Mouse (Mus musculus): ENCODE data around the gene Fras1. TPM values are rescaled to one million over a fixed set of nuclear protein-coding genes. Genes with fewer than 3 reads are reported as not detected.

Fras1 gene
- polyA plus RNA-seq, 1 experiment from 2014 or later: 43.9 TPM

DNA sequence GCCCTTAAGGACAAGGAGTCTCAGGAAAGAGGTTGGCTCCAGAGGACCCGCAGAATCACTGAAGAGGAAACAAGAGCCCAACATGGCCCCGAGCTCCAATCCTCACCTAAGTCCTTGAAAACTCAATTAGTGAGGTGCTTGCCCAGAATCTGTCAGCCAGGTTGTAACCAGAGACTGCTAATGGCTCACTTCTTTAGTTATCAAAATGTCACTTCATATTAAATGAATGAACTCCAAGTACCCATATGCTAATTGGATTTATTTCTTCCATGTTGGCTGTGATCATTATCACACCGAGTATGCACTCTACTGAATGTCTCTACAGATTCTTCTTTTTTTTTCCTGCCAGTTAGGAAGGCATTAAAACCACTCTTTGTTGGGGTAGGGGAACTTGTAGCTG is 47.8 kb downstream of the Fras1 start:
- ATAC-seq (replicated peaks; ENCODE audit: insufficient number of reproducible peaks, low FRiP score, low TSS enrichment): no peak
- no peaks in the 10 kb centered on the region for H3K4me1 ChIP-seq (ENCODE audit: control insufficient read depth, insufficient read depth, low read length)
- no peak overlapping the region for H3K27ac ChIP-seq (ENCODE audit: low read depth, low read length)
- no peaks in the 10 kb centered on the region for H3K27me3 ChIP-seq (ENCODE audit: control insufficient read depth, insufficient read depth, low read length)
- WGBS (ENCODE audit: insufficient replicate concordance): 71% methylated on average over 3 of the region's 3 CpGs
- no peak overlapping the region for H3K9ac ChIP-seq (ENCODE audit: low read depth, low read length)
- H3K4me3 ChIP-seq (ENCODE audit: low read depth, low read length): no peak overlapping the region
- no peak overlapping the region for H3K4me2 ChIP-seq
- H3K9me3 ChIP-seq (replicated peaks; ENCODE audit: control insufficient read depth, low read length): no peaks in the 10 kb centered on the region
- no peaks in the 10 kb centered on the region for H3K36me3 ChIP-seq (ENCODE audit: control insufficient read depth, insufficient read depth, low read length)

DNA sequence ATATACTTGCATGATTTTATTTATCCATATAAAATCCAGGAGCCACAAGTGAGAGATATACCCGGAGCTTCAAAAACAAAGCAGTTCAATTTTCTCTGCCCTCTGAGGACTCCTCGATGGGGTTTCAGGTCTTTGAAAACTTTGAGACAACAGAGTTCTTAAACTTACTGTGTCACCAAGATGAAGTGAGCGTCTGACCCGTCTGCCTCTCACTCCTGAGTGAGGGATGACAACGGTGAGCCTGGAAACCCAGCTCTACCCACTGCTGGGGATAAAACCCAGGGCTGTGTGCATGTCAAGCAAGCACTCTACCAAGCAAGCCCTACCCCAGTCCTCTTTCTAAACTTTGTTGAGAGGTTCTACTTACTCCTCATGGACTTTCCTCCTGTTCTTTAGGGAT is 49.0 kb downstream of the Fras1 start:
- ATAC-seq (replicated peaks; ENCODE audit: insufficient number of reproducible peaks, low FRiP score, low TSS enrichment): no peak
- H3K27me3 ChIP-seq (ENCODE audit: control insufficient read depth, insufficient read depth, low read length): no peaks in the 10 kb centered on the region
- H3K27ac ChIP-seq (ENCODE audit: low read depth, low read length): no peak overlapping the region
- 0 out of 2 replicates have a peak, but pooled peaks cover under 1% of the 10 kb centered on the region for H3K4me1 ChIP-seq (ENCODE audit: control insufficient read depth, insufficient read depth, low read length)
- no peaks in the 10 kb centered on the region for H3K9me3 ChIP-seq (replicated peaks; ENCODE audit: control insufficient read depth, low read length)
- H3K4me2 ChIP-seq: no peak overlapping the region
- 77% methylated on average over 5 of the region's 5 CpGs for WGBS (ENCODE audit: insufficient replicate concordance)
- H3K9ac ChIP-seq (ENCODE audit: low read depth, low read length): no peak overlapping the region
- no peak overlapping the region for H3K4me3 ChIP-seq (ENCODE audit: low read depth, low read length)
- H3K36me3 ChIP-seq (ENCODE audit: control insufficient read depth, insufficient read depth, low read length): no peaks in the 10 kb centered on the region

DNA sequence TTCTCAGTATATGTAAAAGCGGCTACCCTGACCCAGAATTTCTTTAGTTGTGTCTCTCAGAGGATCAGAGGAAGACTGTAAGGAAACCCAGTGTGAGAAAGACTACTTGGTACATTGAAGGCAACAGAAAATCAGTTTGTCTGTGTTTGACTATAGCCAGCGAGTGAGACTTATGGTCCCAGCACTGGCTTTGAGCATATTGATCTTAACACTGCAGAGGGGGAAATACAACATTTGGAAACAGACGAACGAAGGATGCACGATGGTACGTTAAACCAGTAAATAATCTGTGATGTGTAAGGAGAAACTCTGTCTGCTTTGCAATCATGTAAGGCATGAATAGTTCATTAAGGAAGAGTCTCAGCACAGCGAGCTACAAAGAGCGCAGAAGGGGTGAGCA is 51.6 kb downstream of the Fras1 start:
- Histone ChIP-seq H3K27me3 (ENCODE audit: control insufficient read depth, insufficient read depth, low read length) (no peaks in the 10 kb centered on the region), H3K4me1 (ENCODE audit: control insufficient read depth, insufficient read depth, low read length) (peaks cover 8% of the 10 kb centered on the region; the same call in 1 of the 2 replicates), H3K4me3 (ENCODE audit: low read depth, low read length) (no peak overlapping the region), H3K9ac (ENCODE audit: low read depth, low read length) (no peak overlapping the region), H3K4me2 (no peak overlapping the region), H3K9me3 (replicated peaks; ENCODE audit: control insufficient read depth, low read length) (no peaks in the 10 kb centered on the region), H3K27ac (ENCODE audit: low read depth, low read length) (no peak overlapping the region), H3K36me3 (ENCODE audit: control insufficient read depth, insufficient read depth, low read length) (no peaks in the 10 kb centered on the region)
- 93% methylated on average over 8 of the region's 8 CpGs for WGBS (ENCODE audit: insufficient replicate concordance)
- no peak for ATAC-seq (replicated peaks; ENCODE audit: insufficient number of reproducible peaks, low FRiP score, low TSS enrichment)

DNA sequence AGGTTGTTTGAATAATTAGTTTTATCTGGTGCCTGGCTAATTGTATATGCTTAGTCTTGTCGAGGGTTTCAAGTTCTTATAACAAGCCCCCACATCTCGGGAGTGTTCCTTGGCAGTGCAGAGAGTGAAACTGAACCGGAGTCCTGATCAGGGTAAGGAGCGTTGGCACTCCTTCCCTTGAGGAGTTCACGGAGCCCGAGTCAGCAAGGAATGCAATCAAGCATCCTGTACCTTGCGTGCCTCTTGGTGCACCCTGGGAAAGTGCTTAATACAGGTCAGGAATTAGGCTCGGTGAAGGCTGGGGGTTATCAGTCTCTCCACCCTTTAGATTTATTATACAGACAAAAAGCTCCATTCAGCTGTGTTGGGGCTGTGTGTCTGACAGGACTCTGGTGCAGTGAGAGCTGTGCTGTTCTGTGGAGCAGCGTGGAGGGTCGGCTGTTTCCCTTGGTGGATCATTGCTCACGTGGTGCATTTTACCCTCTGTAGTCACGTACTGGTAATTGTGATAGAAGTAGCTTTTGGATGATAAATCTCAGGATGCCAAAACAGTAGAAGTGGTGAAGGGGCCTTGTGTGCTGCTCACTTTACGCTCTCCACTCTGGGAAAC is 55.9 kb downstream of the Fras1 start:
- H3K9me3 ChIP-seq (replicated peaks; ENCODE audit: control insufficient read depth, low read length): no peaks in the 10 kb centered on the region
- H3K9ac ChIP-seq (ENCODE audit: low read depth, low read length): no peak overlapping the region
- no peak overlapping the region for H3K4me2 ChIP-seq
- no peak overlapping the region for H3K4me3 ChIP-seq (ENCODE audit: low read depth, low read length)
- peaks cover 8% of the 10 kb centered on the region; the same call in 1 of the 2 replicates for H3K4me1 ChIP-seq (ENCODE audit: control insufficient read depth, insufficient read depth, low read length)
- no peak overlapping the region for H3K27ac ChIP-seq (ENCODE audit: low read depth, low read length)
- ATAC-seq (replicated peaks; ENCODE audit: insufficient number of reproducible peaks, low FRiP score, low TSS enrichment): no peak
- no peaks in the 10 kb centered on the region for H3K36me3 ChIP-seq (ENCODE audit: control insufficient read depth, insufficient read depth, low read length)
- H3K27me3 ChIP-seq (ENCODE audit: control insufficient read depth, insufficient read depth, low read length): no peaks in the 10 kb centered on the region
- WGBS (ENCODE audit: insufficient replicate concordance): 66% methylated on average over 13 of the region's 13 CpGs

DNA sequence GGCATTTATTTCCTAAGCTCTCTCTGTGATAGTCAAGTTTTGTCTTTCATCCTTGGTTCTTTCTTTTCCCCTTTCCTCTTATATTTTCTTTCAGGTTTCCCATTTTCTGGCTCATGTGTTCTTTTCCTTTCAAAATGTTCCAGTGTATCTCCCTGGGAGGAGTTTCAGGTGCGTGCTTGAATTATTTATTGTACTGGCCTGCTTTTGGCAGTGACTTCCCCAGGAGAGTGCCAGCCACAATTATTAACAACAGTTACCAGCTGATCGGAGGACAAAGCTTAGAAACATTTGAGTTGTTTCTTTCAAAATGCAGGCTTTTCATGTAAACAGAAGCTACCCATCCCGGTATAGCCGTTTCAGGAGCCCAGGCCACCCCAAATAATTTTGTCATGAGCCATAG is 64.1 kb downstream of the Fras1 start:
- H3K4me1 ChIP-seq (ENCODE audit: control insufficient read depth, insufficient read depth, low read length): peaks cover 4% of the 10 kb centered on the region
- no peak overlapping the region for H3K4me2 ChIP-seq
- no peak for ATAC-seq (replicated peaks; ENCODE audit: insufficient number of reproducible peaks, low FRiP score, low TSS enrichment)
- H3K27me3 ChIP-seq (ENCODE audit: control insufficient read depth, insufficient read depth, low read length): no peaks in the 10 kb centered on the region
- WGBS (ENCODE audit: insufficient replicate concordance): 82% methylated on average over 4 of the region's 4 CpGs
- no peak overlapping the region for H3K4me3 ChIP-seq (ENCODE audit: low read depth, low read length)
- H3K9me3 ChIP-seq (replicated peaks; ENCODE audit: control insufficient read depth, low read length): no peaks in the 10 kb centered on the region
- no peak overlapping the region for H3K9ac ChIP-seq (ENCODE audit: low read depth, low read length)
- H3K27ac ChIP-seq (ENCODE audit: low read depth, low read length): no peak overlapping the region
- no peaks in the 10 kb centered on the region for H3K36me3 ChIP-seq (ENCODE audit: control insufficient read depth, insufficient read depth, low read length)

DNA sequence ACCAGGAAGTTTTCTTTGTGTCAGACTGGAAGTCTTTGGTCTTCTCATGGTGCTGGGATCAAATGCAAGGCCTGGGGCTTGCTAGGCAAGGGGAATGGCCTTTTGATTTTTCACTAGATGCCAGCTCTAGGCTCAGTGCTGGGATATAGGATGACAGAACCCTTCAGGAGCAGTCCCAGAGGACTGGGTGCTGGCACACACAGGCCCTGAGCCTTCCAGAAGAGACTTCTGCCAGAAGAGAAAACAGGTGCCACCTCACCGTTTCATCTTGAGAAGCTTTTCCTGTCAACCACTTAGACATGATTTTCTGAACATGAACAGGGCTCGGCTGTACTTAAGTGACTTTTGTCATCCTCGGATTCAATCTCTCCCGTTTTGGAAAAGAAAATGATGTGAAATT is 66.1 kb downstream of the Fras1 start:
- Histone ChIP-seq H3K4me2 (no peak overlapping the region), H3K9ac (ENCODE audit: low read depth, low read length) (no peak overlapping the region), H3K4me1 (ENCODE audit: control insufficient read depth, insufficient read depth, low read length) (peaks cover 4% of the 10 kb centered on the region), H3K4me3 (ENCODE audit: low read depth, low read length) (no peak overlapping the region), H3K27me3 (ENCODE audit: control insufficient read depth, insufficient read depth, low read length) (no peaks in the 10 kb centered on the region), H3K27ac (ENCODE audit: low read depth, low read length) (no peak overlapping the region), H3K36me3 (ENCODE audit: control insufficient read depth, insufficient read depth, low read length) (no peaks in the 10 kb centered on the region), H3K9me3 (replicated peaks; ENCODE audit: control insufficient read depth, low read length) (no peaks in the 10 kb centered on the region)
- 87% methylated on average over 4 of the region's 4 CpGs for WGBS (ENCODE audit: insufficient replicate concordance)
- no peak for ATAC-seq (replicated peaks; ENCODE audit: insufficient number of reproducible peaks, low FRiP score, low TSS enrichment)

DNA sequence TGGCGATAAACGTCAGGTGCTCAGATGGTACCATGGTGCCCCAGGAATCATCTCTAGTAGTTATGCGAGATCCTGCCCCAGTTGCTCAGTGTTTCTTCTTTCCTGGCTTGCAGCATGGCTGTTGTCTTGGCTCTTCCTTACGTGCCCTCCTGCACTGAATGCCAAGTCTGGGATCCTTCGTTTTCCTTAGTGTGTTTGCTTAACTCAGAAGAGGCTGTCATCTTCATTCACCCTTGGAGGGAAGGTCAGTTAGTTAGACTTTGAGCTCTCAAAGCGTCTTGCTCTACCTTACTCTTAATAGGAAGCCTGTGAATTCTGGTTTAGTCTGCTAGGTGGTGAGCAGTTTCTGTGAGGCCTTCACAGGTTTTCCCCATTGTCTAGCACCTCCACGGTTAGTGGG is 73.7 kb downstream of the Fras1 start:
- no peak overlapping the region for H3K9ac ChIP-seq (ENCODE audit: low read depth, low read length)
- no peaks in the 10 kb centered on the region for H3K27me3 ChIP-seq (ENCODE audit: control insufficient read depth, insufficient read depth, low read length)
- no peaks in the 10 kb centered on the region for H3K4me1 ChIP-seq (ENCODE audit: control insufficient read depth, insufficient read depth, low read length)
- WGBS (ENCODE audit: insufficient replicate concordance): 84% methylated on average over 7 of the region's 7 CpGs
- no peaks in the 10 kb centered on the region for H3K9me3 ChIP-seq (replicated peaks; ENCODE audit: control insufficient read depth, low read length)
- H3K36me3 ChIP-seq (ENCODE audit: control insufficient read depth, insufficient read depth, low read length): no peaks in the 10 kb centered on the region
- no peak overlapping the region for H3K4me3 ChIP-seq (ENCODE audit: low read depth, low read length)
- no peak for ATAC-seq (replicated peaks; ENCODE audit: insufficient number of reproducible peaks, low FRiP score, low TSS enrichment)
- no peak overlapping the region for H3K27ac ChIP-seq (ENCODE audit: low read depth, low read length)
- no peak overlapping the region for H3K4me2 ChIP-seq

DNA sequence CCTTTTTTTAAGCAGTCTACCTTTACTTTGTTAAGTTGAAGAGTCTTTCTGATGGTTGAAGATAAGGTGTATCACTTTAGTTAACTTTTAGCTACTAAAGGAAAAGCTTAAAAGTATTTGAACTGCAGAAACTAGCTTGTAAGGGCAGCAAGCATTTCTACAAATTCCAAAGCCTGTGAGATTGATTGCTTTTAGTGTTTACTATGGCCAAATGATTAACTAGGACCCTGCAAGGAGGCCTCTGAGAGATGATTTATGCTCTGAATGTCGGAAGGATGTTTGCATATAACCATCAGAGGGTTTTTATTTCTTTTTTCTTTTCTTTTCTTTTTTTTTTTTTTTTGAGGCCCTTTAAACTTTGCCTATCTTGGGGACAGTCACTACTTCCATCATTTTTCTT is 78.3 kb downstream of the Fras1 start:
- 77% methylated on average over 1 of the region's 1 CpGs for WGBS (ENCODE audit: insufficient replicate concordance)
- H3K4me3 ChIP-seq (ENCODE audit: low read depth, low read length): no peak overlapping the region
- no peaks in the 10 kb centered on the region for H3K9me3 ChIP-seq (replicated peaks; ENCODE audit: control insufficient read depth, low read length)
- H3K4me1 ChIP-seq (ENCODE audit: control insufficient read depth, insufficient read depth, low read length): peaks cover 9% of the 10 kb centered on the region
- H3K4me2 ChIP-seq: no peak overlapping the region
- no peak overlapping the region for H3K9ac ChIP-seq (ENCODE audit: low read depth, low read length)
- H3K27me3 ChIP-seq (ENCODE audit: control insufficient read depth, insufficient read depth, low read length): no peaks in the 10 kb centered on the region
- H3K27ac ChIP-seq (ENCODE audit: low read depth, low read length): no peak overlapping the region
- H3K36me3 ChIP-seq (ENCODE audit: control insufficient read depth, insufficient read depth, low read length): no peaks in the 10 kb centered on the region
- ATAC-seq (replicated peaks; ENCODE audit: insufficient number of reproducible peaks, low FRiP score, low TSS enrichment): no peak

DNA sequence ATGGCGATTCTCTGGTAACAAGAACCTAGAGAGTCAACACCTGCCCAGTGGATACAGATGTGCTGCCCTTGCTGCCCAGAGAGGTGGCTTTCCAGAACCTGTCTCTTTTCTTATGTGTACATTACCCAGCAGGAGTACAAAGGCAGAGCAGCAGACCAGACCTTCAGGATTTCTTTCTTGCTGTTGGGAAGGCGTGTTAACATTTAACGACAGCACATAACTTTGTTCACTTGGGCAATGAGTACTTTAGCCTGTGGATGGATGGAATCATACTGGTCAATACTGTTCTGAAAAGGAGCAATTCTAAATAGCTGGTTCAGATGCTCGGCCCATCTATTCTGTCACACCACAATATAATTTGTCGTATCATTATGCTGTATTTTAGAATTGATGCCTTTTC is 79.6 kb downstream of the Fras1 start:
- ATAC-seq (replicated peaks; ENCODE audit: insufficient number of reproducible peaks, low FRiP score, low TSS enrichment): no peak
- WGBS (ENCODE audit: insufficient replicate concordance): 91% methylated on average over 5 of the region's 5 CpGs
- H3K4me2 ChIP-seq: no peak overlapping the region
- no peaks in the 10 kb centered on the region for H3K27me3 ChIP-seq (ENCODE audit: control insufficient read depth, insufficient read depth, low read length)
- H3K4me3 ChIP-seq (ENCODE audit: low read depth, low read length): no peak overlapping the region
- H3K27ac ChIP-seq (ENCODE audit: low read depth, low read length): no peak overlapping the region
- H3K4me1 ChIP-seq (ENCODE audit: control insufficient read depth, insufficient read depth, low read length): peaks cover 9% of the 10 kb centered on the region
- H3K9me3 ChIP-seq (replicated peaks; ENCODE audit: control insufficient read depth, low read length): no peaks in the 10 kb centered on the region
- no peak overlapping the region for H3K9ac ChIP-seq (ENCODE audit: low read depth, low read length)
- H3K36me3 ChIP-seq (ENCODE audit: control insufficient read depth, insufficient read depth, low read length): no peaks in the 10 kb centered on the region
